Mouse (Mus musculus) forebrain, embryonic 16.5 days (tissue): ENCODE measurements at regions not wholly inside any gene's neighbourhood (a gene's known extent, or its start where the extent isn't known, plus 50 kb on each side); places are given as distances from the start of the nearest gene placed in this dataset.

Experiments used
- ATAC-seq: fragments of 200-750 bp; cut with Nextera tagmentation; 2 replicates; pipeline ENCODE4 v1.8.0; 2017; ENCODE audit warnings: mild to moderate bottlenecking, moderate library complexity
- H3K27ac ChIP-seq: fragments of 300-500 bp; sonication (generic); 2 replicates; pipeline ENCODE4 v1.5.1; 2014; ENCODE audit warnings: low read length, control low read depth
- H3K27me3 ChIP-seq: fragments of 300-500 bp; sonication (generic); replicated peaks from 2 replicates; pipeline ENCODE4 v1.6.1; 2014; ENCODE audit warnings: low read length; ENCODE audit not compliant: control insufficient read depth, insufficient read depth
- H3K36me3 ChIP-seq: fragments of 300-500 bp; sonication (generic); 2 replicates; pipeline ENCODE4 v1.6.1; 2014; ENCODE audit not compliant: control insufficient read depth, insufficient read depth
- H3K4me1 ChIP-seq: fragments of 300-500 bp; sonication (generic); replicated peaks from 2 replicates; pipeline ENCODE4 v1.6.1; 2014; ENCODE audit warnings: low read length; ENCODE audit not compliant: control insufficient read depth, insufficient read depth
- H3K4me2 ChIP-seq: fragments of 300-500 bp; sonication (generic); 2 replicates; pipeline ENCODE4 v1.6.1; 2014; ENCODE audit warnings: mild to moderate bottlenecking, low read length, control low read depth
- H3K4me3 ChIP-seq: fragments of 300-500 bp; sonication (generic); replicated peaks from 2 replicates; pipeline ENCODE4 v1.5.1; 2014; ENCODE audit warnings: mild to moderate bottlenecking, low read length, control low read depth
- H3K9ac ChIP-seq: fragments of 300-500 bp; sonication (generic); replicated peaks from 2 replicates; pipeline ENCODE4 v1.6.1; 2014; ENCODE audit warnings: low read depth, low read length, control low read depth
- H3K9me3 ChIP-seq: fragments of 300-500 bp; sonication (generic); 2 replicates; pipeline ENCODE4 v1.6.1; 2016; ENCODE audit warnings: low read length; ENCODE audit not compliant: control insufficient read depth
- WGBS: fragments of 180-500 bp; shearing (Covaris S2); extraction: QIAGEN DNeasy Blood & Tissue Kit; methylation state at CpG from one replicate; pipeline ENCODE4 v1.1.7; 2014; 5-methylcytosine and 5-hydroxymethylcytosine counted together

- Histone ChIP-seq H3K4me3 (no peak overlapping the region), H3K4me1 (peaks cover 9% of the 10 kb centered on the region; the same call in 1 of the 2 replicates), H3K4me2 (no peak overlapping the region), H3K36me3 (no peaks in the 10 kb centered on the region), H3K27ac (no peak overlapping the region), H3K27me3 (no peaks in the 10 kb centered on the region), H3K9me3 (no peaks in the 10 kb centered on the region), H3K9ac (no peak overlapping the region)
- no peak for ATAC-seq
- 23% methylated on average over 10 of the region's 10 CpGs for WGBS
These were observed 169.4 kb downstream of the Gsdmc2 start for GRCm38 (mm10) chr15:63675491-63676036.

DNA sequence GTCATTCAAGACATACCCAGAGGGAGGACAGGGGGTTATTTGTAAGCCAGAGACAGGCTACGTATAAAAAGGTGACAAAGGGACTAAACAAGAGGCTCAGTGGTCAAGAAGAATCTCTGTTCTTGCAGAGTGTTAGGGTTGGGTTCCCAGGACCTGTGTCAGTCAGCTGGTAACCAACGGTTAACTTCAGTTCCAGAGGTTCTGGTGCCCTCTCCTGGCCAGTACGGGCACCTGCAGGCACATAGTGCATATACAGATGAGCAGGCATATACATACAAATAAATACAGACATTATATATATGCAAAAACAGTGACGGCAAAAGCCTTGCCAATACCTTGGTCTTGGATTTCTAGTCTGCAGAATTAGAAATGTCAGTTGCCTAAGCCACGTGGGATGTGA is 170.6 kb downstream of the Gsdmc2 start:
- no peak for ATAC-seq
- no peak overlapping the region for H3K4me2 ChIP-seq
- no peak overlapping the region for H3K27ac ChIP-seq
- H3K27me3 ChIP-seq: no peaks in the 10 kb centered on the region
- H3K4me3 ChIP-seq: no peak overlapping the region
- no peaks in the 10 kb centered on the region for H3K9me3 ChIP-seq
- no peaks in the 10 kb centered on the region for H3K36me3 ChIP-seq
- 95% methylated on average over 5 of the region's 5 CpGs for WGBS
- H3K4me1 ChIP-seq: peaks cover 9% of the 10 kb centered on the region; the same call in 1 of the 2 replicates
- H3K9ac ChIP-seq: no peak overlapping the region

- Histone ChIP-seq H3K4me3 (no peak overlapping the region), H3K9ac (no peak overlapping the region), H3K9me3 (no peaks in the 10 kb centered on the region), H3K27ac (no peak overlapping the region), H3K27me3 (no peaks in the 10 kb centered on the region), H3K4me1 (0 out of 2 replicates have a peak, but pooled peaks cover 9% of the 10 kb centered on the region), H3K4me2 (no peak overlapping the region), H3K36me3 (no peaks in the 10 kb centered on the region)
- WGBS: 39% methylated on average over 11 of the region's 11 CpGs
- ATAC-seq: peak; percentile 71
These were observed 173.9 kb downstream of the Gsdmc2 start for GRCm38 (mm10) chr15:63671081-63671480.

- ATAC-seq: no peak
- Histone ChIP-seq H3K4me3 (no peak overlapping the region), H3K4me1 (0 out of 2 replicates have a peak, but pooled peaks cover 9% of the 10 kb centered on the region), H3K27ac (no peak overlapping the region), H3K4me2 (no peak overlapping the region), H3K36me3 (no peaks in the 10 kb centered on the region), H3K9ac (no peak overlapping the region), H3K9me3 (no peaks in the 10 kb centered on the region), H3K27me3 (no peaks in the 10 kb centered on the region)
- 88% methylated on average over 1 of the region's 1 CpGs for WGBS
These were observed 174.4 kb downstream of the Gsdmc2 start for GRCm38 (mm10) chr15:63670561-63670960.

- Histone ChIP-seq H3K4me1 (0 out of 2 replicates have a peak, but pooled peaks cover 9% of the 10 kb centered on the region), H3K9me3 (no peaks in the 10 kb centered on the region), H3K4me3 (no peak overlapping the region), H3K36me3 (no peaks in the 10 kb centered on the region), H3K9ac (no peak overlapping the region), H3K27ac (no peak overlapping the region), H3K4me2 (no peak overlapping the region), H3K27me3 (no peaks in the 10 kb centered on the region)
- ATAC-seq: no peak
- WGBS: 75% methylated on average over 5 of the region's 5 CpGs
These were observed 177.4 kb downstream of the Gsdmc2 start for GRCm38 (mm10) chr15:63667536-63667935.

GRCm38 (mm10) chr15:63665517-63665916 is 179.5 kb downstream of the Gsdmc2 start:
- Histone ChIP-seq H3K4me1 (no peaks in the 10 kb centered on the region), H3K4me2 (no peak overlapping the region), H3K4me3 (no peak overlapping the region), H3K9me3 (no peaks in the 10 kb centered on the region), H3K36me3 (no peaks in the 10 kb centered on the region), H3K27me3 (no peaks in the 10 kb centered on the region), H3K9ac (no peak overlapping the region), H3K27ac (no peak overlapping the region)
- no peak for ATAC-seq
- WGBS: 95% methylated on average over 4 of the region's 4 CpGs

DNA sequence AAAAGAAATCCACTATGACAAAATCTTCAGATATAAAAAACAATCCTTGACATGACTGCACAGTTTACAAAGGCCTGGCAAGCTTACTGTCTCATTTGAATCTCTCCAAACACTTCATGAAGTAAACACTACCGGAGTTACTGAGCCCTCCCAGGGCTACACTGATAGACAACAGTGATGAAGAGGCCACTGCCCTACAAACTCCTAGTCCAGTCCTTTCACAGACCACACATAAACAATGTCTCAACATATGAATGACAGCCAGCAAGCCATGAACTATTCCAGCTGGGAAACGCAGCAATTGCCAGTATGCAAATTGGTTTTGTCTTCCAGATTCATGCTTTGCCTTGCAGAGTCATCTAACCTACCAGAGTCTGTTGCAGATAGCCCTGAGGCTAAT is 180.1 kb downstream of the Gsdmc2 start:
- Histone ChIP-seq H3K9me3 (no peaks in the 10 kb centered on the region), H3K27ac (no peak overlapping the region), H3K4me1 (no peaks in the 10 kb centered on the region), H3K4me3 (no peak overlapping the region), H3K36me3 (no peaks in the 10 kb centered on the region), H3K4me2 (no peak overlapping the region), H3K9ac (no peak overlapping the region), H3K27me3 (no peaks in the 10 kb centered on the region)
- WGBS: 36% methylated on average over 2 of the region's 2 CpGs
- ATAC-seq: no peak

DNA sequence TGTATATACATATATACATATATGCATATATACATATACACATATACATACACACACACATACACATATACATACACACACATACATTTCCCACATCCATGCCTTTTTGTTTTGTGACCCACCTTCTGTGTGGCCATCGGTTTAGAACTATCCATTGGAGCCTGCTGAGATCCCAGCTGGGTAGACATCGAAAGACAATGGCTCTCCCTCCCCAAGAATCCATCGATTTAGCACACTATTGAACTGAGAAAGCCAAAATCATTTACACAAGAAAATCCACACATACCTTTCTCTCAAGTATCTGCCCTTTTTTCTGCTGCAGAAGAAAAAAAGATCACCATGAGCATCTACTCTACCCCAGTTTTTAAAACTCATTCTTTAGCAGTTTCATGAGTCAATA is 182.8 kb downstream of the Gsdmc2 start:
- H3K4me1 ChIP-seq: no peaks in the 10 kb centered on the region
- H3K9me3 ChIP-seq: no peaks in the 10 kb centered on the region
- no peak overlapping the region for H3K4me2 ChIP-seq
- H3K36me3 ChIP-seq: no peaks in the 10 kb centered on the region
- ATAC-seq: no peak
- WGBS: 68% methylated on average over 3 of the region's 3 CpGs
- H3K27ac ChIP-seq: no peak overlapping the region
- no peak overlapping the region for H3K9ac ChIP-seq
- no peak overlapping the region for H3K4me3 ChIP-seq
- no peaks in the 10 kb centered on the region for H3K27me3 ChIP-seq

DNA sequence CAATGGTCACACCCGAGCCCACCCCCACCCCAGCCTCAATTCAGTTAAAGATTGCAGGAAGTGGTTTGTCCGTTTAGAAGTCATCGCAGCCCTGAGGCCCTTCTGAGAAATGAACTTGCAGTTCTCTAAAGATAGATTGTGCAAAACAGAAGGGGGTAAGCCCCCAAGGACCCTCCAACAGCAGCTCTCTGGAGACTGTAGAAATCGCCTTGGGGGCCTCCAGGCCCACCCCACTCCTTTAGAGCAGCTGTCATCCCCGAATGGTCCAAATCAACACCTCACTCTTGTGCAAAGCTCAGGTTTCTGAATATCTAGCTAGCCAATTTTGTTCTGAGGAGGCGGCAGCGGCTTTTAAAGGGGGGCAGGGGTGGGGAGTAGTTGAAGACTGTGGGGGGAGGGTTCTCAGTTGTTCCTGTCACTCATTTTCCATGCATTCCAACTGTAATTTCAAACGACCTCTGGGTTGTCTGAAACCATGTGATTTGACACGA is 186.9 kb downstream of the Gsdmc2 start:
- no peaks in the 10 kb centered on the region for H3K4me1 ChIP-seq
- no peaks in the 10 kb centered on the region for H3K36me3 ChIP-seq
- no peak overlapping the region for H3K9ac ChIP-seq
- ATAC-seq: no peak
- no peaks in the 10 kb centered on the region for H3K27me3 ChIP-seq
- H3K27ac ChIP-seq: no peak overlapping the region
- 77% methylated on average over 9 of the region's 9 CpGs for WGBS
- H3K4me3 ChIP-seq: no peak overlapping the region
- no peak overlapping the region for H3K4me2 ChIP-seq
- H3K9me3 ChIP-seq: no peaks in the 10 kb centered on the region
